In genomic region chr15:44310888-44311287, GRCm38 (mm10) we compare ENCODE assay signal across 25 mouse cellular contexts.
DNase-seq lines count a peak whose midpoint lies in the region; ATAC-seq and TF ChIP-seq lines count a peak whose summit lies in the region.
"Had no signal": no experiment of that assay in that cellular context is flagged by ENCODE, and none has a peak within 500 bp of the region (broad histone marks: within the 10 kb centered on the region; RNA-seq: fewer than 3 reads in every experiment).

No protein-coding gene starts in this region.

- peak; percentile 32; the same call in 1 of the 2 replicates for ATAC-seq in embryonic facial prominence, embryonic 13.5 days (ENCODE audit: insufficient number of reproducible peaks, insufficient read depth, low FRiP score, low TSS enrichment, low read depth)
- peak; percentile 72 for ATAC-seq in midbrain, embryonic 12.5 days (ENCODE audit: low FRiP score, low read depth)
- ATAC-seq in midbrain, postnatal 0 days (ENCODE audit: low FRiP score) = no peak
- peak; percentile 17; the same call in 1 of the 2 replicates for ATAC-seq in midbrain, embryonic 13.5 days
- ATAC-seq: activated CD4-positive, CD25-positive, alpha-beta regulatory T cell, adult 4 months; CD4-positive, CD25-positive, alpha-beta regulatory T cell, adult 4 months; forebrain, embryonic 15.5 days had no signal

- H3K27ac ChIP-seq in embryonic facial prominence, embryonic 13.5 days = no peak overlapping the region
- no peak overlapping the region for H3K27ac ChIP-seq in embryonic facial prominence, embryonic 10.5 days (replicated peaks)
- H3K27ac ChIP-seq in midbrain, embryonic 12.5 days (replicated peaks) = no peak overlapping the region
- H3K27ac ChIP-seq in midbrain, postnatal 0 days (ENCODE audit: low read depth, low read length) = no peak overlapping the region
- H3K27ac ChIP-seq in midbrain, embryonic 13.5 days = no peak overlapping the region
- H3K27ac ChIP-seq: embryonic facial prominence, embryonic 15.5 days; forebrain, embryonic 12.5 days; forebrain, embryonic 15.5 days; hindbrain, embryonic 12.5 days; hindbrain, embryonic 15.5 days had no signal

- no peak for TF ChIP-seq CTCF in midbrain, postnatal 0 days (IDR thresholded peaks at IDR 0.05)

- no peaks in the 10 kb centered on the region for H3K4me1 ChIP-seq in embryonic facial prominence, embryonic 13.5 days
- no peaks in the 10 kb centered on the region for H3K4me1 ChIP-seq in embryonic facial prominence, embryonic 10.5 days
- H3K4me1 ChIP-seq in midbrain, embryonic 12.5 days = no peaks in the 10 kb centered on the region
- H3K4me1 ChIP-seq in midbrain, postnatal 0 days (ENCODE audit: insufficient read depth, low read length) = no peaks in the 10 kb centered on the region
- no peaks in the 10 kb centered on the region for H3K4me1 ChIP-seq in midbrain, embryonic 13.5 days (replicated peaks)
- H3K4me1 ChIP-seq: embryonic facial prominence, embryonic 15.5 days; forebrain, embryonic 12.5 days; forebrain, embryonic 15.5 days; hindbrain, embryonic 12.5 days; hindbrain, embryonic 15.5 days had no signal

- H3K36me3 ChIP-seq in embryonic facial prominence, embryonic 13.5 days = no peaks in the 10 kb centered on the region
- H3K36me3 ChIP-seq in embryonic facial prominence, embryonic 10.5 days (replicated peaks) = no peaks in the 10 kb centered on the region
- H3K36me3 ChIP-seq in midbrain, embryonic 12.5 days = no peaks in the 10 kb centered on the region
- H3K36me3 ChIP-seq in midbrain, postnatal 0 days (ENCODE audit: insufficient read depth, low read length) = no peaks in the 10 kb centered on the region
- no peaks in the 10 kb centered on the region for H3K36me3 ChIP-seq in midbrain, embryonic 13.5 days
- H3K36me3 ChIP-seq: embryonic facial prominence, embryonic 15.5 days; forebrain, embryonic 12.5 days; forebrain, embryonic 15.5 days; hindbrain, embryonic 12.5 days; hindbrain, embryonic 15.5 days had no signal

- no peak overlapping the region for H3K4me2 ChIP-seq in embryonic facial prominence, embryonic 13.5 days
- no peak overlapping the region for H3K4me2 ChIP-seq in midbrain, embryonic 12.5 days (replicated peaks)
- no peak overlapping the region for H3K4me2 ChIP-seq in midbrain, postnatal 0 days (ENCODE audit: low read depth, low read length, poor library complexity, severe bottlenecking)
- H3K4me2 ChIP-seq in midbrain, embryonic 13.5 days (replicated peaks) = no peak overlapping the region
- H3K4me2 ChIP-seq: embryonic facial prominence, embryonic 15.5 days; forebrain, embryonic 12.5 days; forebrain, embryonic 15.5 days; heart, embryonic 11.5 days; hindbrain, embryonic 12.5 days; hindbrain, embryonic 15.5 days had no signal

- no peak overlapping the region for H3K9ac ChIP-seq in embryonic facial prominence, embryonic 13.5 days
- no peak overlapping the region for H3K9ac ChIP-seq in midbrain, embryonic 12.5 days (replicated peaks)
- H3K9ac ChIP-seq in midbrain, postnatal 0 days (replicated peaks; ENCODE audit: low read length, poor library complexity, severe bottlenecking) = no peak overlapping the region
- no peak overlapping the region for H3K9ac ChIP-seq in midbrain, embryonic 13.5 days (replicated peaks)
- H3K9ac ChIP-seq: embryonic facial prominence, embryonic 15.5 days; forebrain, embryonic 12.5 days; forebrain, embryonic 15.5 days; hindbrain, embryonic 12.5 days; hindbrain, embryonic 15.5 days had no signal

- H3K4me3 ChIP-seq in embryonic facial prominence, embryonic 13.5 days = no peak overlapping the region
- H3K4me3 ChIP-seq in embryonic facial prominence, embryonic 10.5 days = no peak overlapping the region
- H3K4me3 ChIP-seq in midbrain, embryonic 12.5 days = no peak overlapping the region
- H3K4me3 ChIP-seq in midbrain, postnatal 0 days (ENCODE audit: low read depth, low read length) = no peak overlapping the region
- no peak overlapping the region for H3K4me3 ChIP-seq in midbrain, embryonic 13.5 days (replicated peaks)
- H3K4me3 ChIP-seq: embryonic facial prominence, embryonic 15.5 days; forebrain, embryonic 12.5 days; forebrain, embryonic 15.5 days; hindbrain, embryonic 12.5 days; hindbrain, embryonic 15.5 days had no signal

- no peaks in the 10 kb centered on the region for H3K9me3 ChIP-seq in embryonic facial prominence, embryonic 13.5 days
- H3K9me3 ChIP-seq in embryonic facial prominence, embryonic 10.5 days = no peaks in the 10 kb centered on the region
- H3K9me3 ChIP-seq in midbrain, embryonic 12.5 days = no peaks in the 10 kb centered on the region
- H3K9me3 ChIP-seq in midbrain, postnatal 0 days (ENCODE audit: low read length) = no peaks in the 10 kb centered on the region
- no peaks in the 10 kb centered on the region for H3K9me3 ChIP-seq in midbrain, embryonic 13.5 days
- H3K9me3 ChIP-seq: embryonic facial prominence, embryonic 15.5 days; forebrain, embryonic 12.5 days; forebrain, embryonic 15.5 days; hindbrain, embryonic 12.5 days; hindbrain, embryonic 15.5 days had no signal

- WGBS in embryonic facial prominence, embryonic 13.5 days = 69% methylated on average over 5 of the region's 5 CpGs
- WGBS in embryonic facial prominence, embryonic 10.5 days = 75% methylated on average over 5 of the region's 5 CpGs
- WGBS in midbrain, embryonic 12.5 days = 71% methylated on average over 5 of the region's 5 CpGs
- 48% methylated on average over 5 of the region's 5 CpGs for WGBS in midbrain, postnatal 0 days
- WGBS in midbrain, embryonic 13.5 days = 64% methylated on average over 5 of the region's 5 CpGs

- no peak for DNase-seq in embryonic facial prominence, embryonic 10.5 days (ENCODE audit: low spot score)
- no peak for DNase-seq in midbrain, postnatal 0 days (ENCODE audit: low spot score)
- no peak for DNase-seq in thymus, postnatal 4 days
- DNase-seq in gastrocnemius, postnatal 25 days = no peak
- no peak for DNase-seq in thymus, postnatal 25 days
- DNase-seq: adrenal gland, adult 8-10 months; adrenal gland, postnatal 25 days; cerebellum, adult 11-12 months; cerebellum, adult 8-10 months; cerebellum, postnatal 10 days; cerebellum, postnatal 36 days; embryo, embryonic 11 days; gastrocnemius, postnatal 10 days; heart, adult 11 months had no signal

- H3K27me3 ChIP-seq in embryonic facial prominence, embryonic 13.5 days = no peaks in the 10 kb centered on the region
- H3K27me3 ChIP-seq in embryonic facial prominence, embryonic 10.5 days (replicated peaks; ENCODE audit: low read depth, poor library complexity, severe bottlenecking) = no peaks in the 10 kb centered on the region
- no peaks in the 10 kb centered on the region for H3K27me3 ChIP-seq in midbrain, embryonic 12.5 days
- no peaks in the 10 kb centered on the region for H3K27me3 ChIP-seq in midbrain, postnatal 0 days (ENCODE audit: insufficient read depth, low read length)
- no peaks in the 10 kb centered on the region for H3K27me3 ChIP-seq in midbrain, embryonic 13.5 days
- H3K27me3 ChIP-seq: embryonic facial prominence, embryonic 15.5 days; forebrain, embryonic 12.5 days; forebrain, embryonic 15.5 days; hindbrain, embryonic 12.5 days; hindbrain, embryonic 15.5 days had no signal
